Mouse (Mus musculus): ENCODE data around the gene Rps6kb2. TPM values are rescaled to one million over a fixed set of nuclear protein-coding genes. Genes with fewer than 3 reads are reported as not detected.
A peak's percentile ranks its signal among the peaks of the same experiment; 100 is the strongest.

Rps6kb2 gene
- total RNA-seq, 2 experiments from 2014 or later = 34.0 to 46.8 TPM

- intact Hi-C loops (cut with DNase I) = no loop called here
- no peak for TF ChIP-seq CTCF (IDR thresholded peaks at IDR 0.05)
These were observed 22.1 kb upstream of the Rps6kb2 start for GRCm38 (mm10) chr19:4184976-4185975.

DNA sequence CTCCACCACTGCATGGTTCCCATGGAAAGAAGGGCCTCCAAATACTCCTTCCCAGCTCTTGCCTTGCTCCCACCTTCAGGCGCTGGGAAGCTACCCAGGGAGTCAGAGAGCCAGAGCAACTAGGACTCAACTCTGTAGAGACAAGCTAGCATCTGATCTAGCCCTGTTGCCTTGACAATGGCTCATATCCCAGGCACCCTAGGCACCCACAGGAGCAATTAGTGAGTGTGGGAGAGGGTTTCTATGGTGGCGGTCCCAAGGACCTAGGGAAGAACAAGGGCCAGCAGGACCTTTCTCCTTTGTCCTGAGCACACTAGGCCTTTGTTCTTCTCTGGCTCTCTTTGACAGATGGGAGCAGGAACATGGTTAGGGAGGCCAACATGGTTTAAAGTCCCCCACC lies 20.5 kb upstream of the Rps6kb2 start:
- no peak overlapping the region for H3K4me3 ChIP-seq
- H3K27ac ChIP-seq = peak overlapping the region; percentile 55
- DNase-seq (ENCODE audit: extremely low spot score in 1 of 2, low spot score in 2 of 2) = no peak
- intact Hi-C loops (cut with DNase I) = no loop called here
- TF ChIP-seq CTCF (IDR thresholded peaks at IDR 0.05) = no peak

More at GRCm38 (mm10) chr19:4184976-4185975, 22.1 kb upstream of the Rps6kb2 start:
- DNase-seq (ENCODE audit: extremely low spot score in 1 of 2, low spot score in 2 of 2) = no peak
- Histone ChIP-seq H3K27ac (no peak overlapping the region), H3K4me3 (no peak overlapping the region)

GRCm38 (mm10) chr19:4181892-4182291 lies 18.7 kb upstream of the Rps6kb2 start:
- Histone ChIP-seq H3K4me3 (no peak overlapping the region), H3K27ac (peak overlapping the region; percentile 13; the same call in 1 of the 2 replicates)
- peak; percentile 72 to 74 for DNase-seq (ENCODE audit: extremely low spot score in 1 of 2, low spot score in 2 of 2)
- TF ChIP-seq CTCF (IDR thresholded peaks at IDR 0.05) = no peak
- intact Hi-C loops (cut with DNase I) = no loop called here

DNA sequence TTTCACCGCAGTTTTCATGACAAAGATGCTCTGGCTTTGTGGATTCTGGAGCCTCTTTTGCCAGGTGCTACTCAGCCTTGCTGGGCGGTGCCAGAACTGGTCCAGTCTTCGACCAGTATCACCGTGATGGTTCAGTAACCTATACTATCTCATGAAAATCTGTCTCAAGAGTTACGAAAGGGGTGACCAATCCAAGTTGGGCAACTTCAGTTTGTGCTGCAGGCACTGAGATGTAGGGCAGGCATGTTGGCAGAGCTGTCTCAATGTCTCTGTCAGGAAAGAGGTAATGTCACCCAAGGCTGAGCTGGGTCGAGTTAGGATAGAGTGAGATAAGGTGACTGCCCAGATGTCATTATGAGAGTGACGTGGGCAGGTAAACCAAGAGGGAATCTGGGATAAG lies 17.3 kb upstream of the Rps6kb2 start:
- no peak for TF ChIP-seq CTCF (IDR thresholded peaks at IDR 0.05)
- H3K27ac ChIP-seq = no peak overlapping the region
- no peak overlapping the region for H3K4me3 ChIP-seq
- intact Hi-C loops (cut with DNase I) = no loop called here
- no peak for DNase-seq (ENCODE audit: extremely low spot score in 1 of 2, low spot score in 2 of 2)

DNA sequence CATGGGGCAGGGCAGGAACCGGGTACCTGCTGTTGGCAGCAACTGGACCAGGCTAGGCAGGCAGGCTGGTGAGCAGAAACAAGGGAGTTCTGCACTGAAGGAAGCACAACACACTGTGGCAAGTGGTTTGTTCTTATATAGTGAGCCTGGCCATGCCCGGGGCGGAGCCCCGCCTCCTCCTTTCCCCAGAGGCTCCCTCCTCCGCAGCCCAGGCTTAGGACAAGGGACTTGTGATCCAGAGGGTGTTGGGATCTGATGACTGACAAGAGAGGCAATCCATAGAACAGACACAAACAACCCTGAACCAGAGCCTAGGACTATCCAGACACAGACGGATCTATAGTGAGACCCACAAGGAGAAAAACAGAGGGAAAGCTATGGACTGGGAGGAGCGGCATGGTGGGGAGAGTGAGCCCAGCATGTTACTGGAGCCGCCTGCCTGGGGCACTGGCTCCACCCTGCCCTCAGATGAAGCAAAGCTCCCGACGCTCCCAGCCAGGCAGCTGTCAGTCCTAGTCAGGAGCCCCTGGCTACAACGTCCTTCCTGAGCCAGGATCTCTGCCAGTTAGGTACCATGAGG lies 12.3 kb upstream of the Rps6kb2 start, which contains the start of gene Carns1:
Carns1 (minus strand) TSS at position 112 of the 580 bp plus-strand sequence.
- H3K27ac ChIP-seq = peak within 1 kb of the TSS; percentile 69
- no peak within 1 kb of the TSS for H3K4me3 ChIP-seq
- TF ChIP-seq CTCF (IDR thresholded peaks at IDR 0.05) = no peak
- intact Hi-C loops (cut with DNase I) = no loop called here
- no peak for DNase-seq (ENCODE audit: extremely low spot score in 1 of 2, low spot score in 2 of 2)

- intact Hi-C loops (cut with DNase I) = no loop called here
- Histone ChIP-seq H3K27ac (no peak overlapping the region), H3K4me3 (no peak overlapping the region)
- TF ChIP-seq CTCF (IDR thresholded peaks at IDR 0.05) = no peak; the same call in none of the 2 replicates
- no peak for DNase-seq (ENCODE audit: extremely low spot score in 1 of 2, low spot score in 2 of 2)
These were observed 9.8 kb upstream of the Rps6kb2 start for GRCm38 (mm10) chr19:4172925-4173324.

DNA sequence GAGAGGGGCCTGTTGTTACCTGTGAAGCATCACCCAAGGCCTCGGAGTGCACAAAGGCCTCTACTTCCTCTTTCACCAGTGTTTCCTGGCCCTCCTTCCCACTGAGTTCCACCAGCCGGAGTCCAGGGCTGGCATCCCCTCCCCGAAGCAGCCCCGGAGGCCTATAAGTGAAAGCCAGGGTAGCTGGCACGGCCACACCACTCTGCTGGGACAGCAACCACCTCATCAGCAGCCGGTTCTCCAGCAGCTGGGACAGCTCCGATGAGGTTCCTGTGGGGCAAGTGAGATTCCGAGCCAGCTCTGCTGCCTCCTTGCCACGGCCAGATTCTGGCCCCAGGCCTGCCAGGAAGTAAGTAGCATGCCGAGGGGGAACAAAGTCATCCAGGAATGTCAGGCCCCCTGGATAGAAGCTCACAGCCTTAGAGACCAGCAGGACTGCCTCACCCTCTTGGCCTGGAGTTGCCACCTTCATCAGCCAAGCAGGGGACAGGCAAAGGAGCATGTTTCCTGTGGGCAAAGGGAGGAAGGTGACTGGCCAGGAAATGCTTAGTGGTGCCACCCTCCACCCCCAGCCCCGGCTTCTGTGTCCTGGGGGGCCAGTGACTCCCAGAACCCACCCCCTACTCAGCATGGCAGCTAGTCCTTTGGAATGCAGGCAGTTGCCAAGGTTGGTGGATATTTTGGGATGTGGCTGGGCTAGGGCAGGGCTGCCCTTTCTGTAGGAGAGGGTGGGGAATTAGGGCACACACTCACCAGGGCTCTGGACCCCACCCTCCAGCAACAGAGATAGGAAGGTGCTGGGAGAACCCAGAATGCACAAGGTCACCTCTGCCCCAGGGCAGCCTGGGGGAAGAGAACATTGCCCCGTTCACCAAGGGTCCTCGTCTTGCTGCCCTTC lies 8.5 kb upstream of the Rps6kb2 start:
- intact Hi-C loops (cut with DNase I) = loop anchor here (2.0 kb wide), 1 partner anchor 57 kb away; no protein-coding TSS in a partner anchor
- no peak for DNase-seq (ENCODE audit: extremely low spot score in 1 of 2, low spot score in 2 of 2)
- no peak overlapping the region for H3K4me3 ChIP-seq
- TF ChIP-seq CTCF (IDR thresholded peaks at IDR 0.05) = no peak
- H3K27ac ChIP-seq = no peak overlapping the region

DNA sequence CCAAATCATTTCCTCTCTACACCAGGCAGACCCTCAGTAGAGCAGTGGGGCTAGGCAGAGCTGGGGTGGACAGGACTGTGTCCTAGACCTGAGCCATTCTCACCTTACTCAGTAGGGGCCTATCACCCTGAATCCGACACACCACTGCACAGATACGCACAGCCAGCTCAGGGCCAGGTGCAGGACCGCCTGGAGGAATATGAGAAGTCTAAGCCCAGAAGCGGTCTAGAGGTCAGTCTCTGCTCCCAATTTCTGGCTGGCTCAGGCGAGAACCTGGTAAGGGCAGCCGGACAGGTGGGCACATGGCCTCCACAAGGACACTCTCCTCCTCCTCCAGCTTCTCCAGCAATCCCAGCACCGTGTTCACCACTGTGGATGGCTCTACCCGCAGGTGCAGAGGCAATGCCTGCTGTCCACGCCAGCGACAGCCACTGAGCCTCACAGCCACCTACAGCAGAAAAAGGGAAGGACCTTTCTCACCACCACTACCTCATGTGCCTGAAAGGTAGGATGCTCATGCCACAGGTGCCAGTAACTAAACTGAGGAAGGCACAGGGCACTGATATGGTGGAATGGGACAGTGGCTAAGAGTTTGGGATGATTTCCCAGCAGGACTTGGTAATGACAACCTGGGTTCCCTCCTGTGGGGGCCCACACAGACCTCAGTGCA lies 7.7 kb upstream of the Rps6kb2 start:
- no peak for TF ChIP-seq CTCF (IDR thresholded peaks at IDR 0.05)
- Histone ChIP-seq H3K27ac (no peak overlapping the region; the same call in 1 of the 2 replicates), H3K4me3 (no peak overlapping the region)
- DNase-seq (ENCODE audit: extremely low spot score in 1 of 2, low spot score in 2 of 2) = no peak
- intact Hi-C loops (cut with DNase I) = loop anchor here (2.0 kb wide), 1 partner anchor 58 kb away; no protein-coding TSS in a partner anchor

DNA sequence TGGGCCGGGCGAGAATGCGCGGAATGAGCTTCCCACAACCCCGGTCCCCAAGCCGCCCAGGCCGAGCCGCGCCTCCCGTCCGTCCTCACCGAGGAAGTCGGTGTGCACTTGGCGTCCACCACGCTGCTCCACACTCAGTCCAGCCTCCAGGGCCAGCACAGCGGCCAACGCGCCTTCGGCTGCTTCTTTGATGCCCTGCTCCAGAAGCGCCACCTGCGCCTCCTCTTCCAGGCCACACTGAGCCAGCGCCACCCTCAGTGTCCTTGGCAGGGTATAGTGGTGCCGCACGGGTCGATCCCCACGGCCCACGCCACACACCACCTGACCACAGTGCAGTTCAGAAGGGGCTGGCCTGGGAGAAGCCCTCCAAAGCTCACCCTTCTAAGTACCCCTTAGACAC lies 6.7 kb upstream of the Rps6kb2 start:
- peak in 1 of 2 experiments; percentile 48 for DNase-seq (ENCODE audit: extremely low spot score in 1 of 2, low spot score in 2 of 2)
- intact Hi-C loops (cut with DNase I) = loop anchor here (1.0 to 2.0 kb wide), 2 partner anchors 22 to 59 kb away; partner anchors contain the start of gene Ppp1ca
- Histone ChIP-seq H3K27ac (peak overlapping the region; percentile 89), H3K4me3 (peak overlapping the region; percentile 54)
- TF ChIP-seq CTCF (IDR thresholded peaks at IDR 0.05) = no peak

- peak overlapping the region; percentile 54 for H3K4me3 ChIP-seq
- TF ChIP-seq CTCF (IDR thresholded peaks at IDR 0.05) = peak; percentile 86
- peak overlapping the region; percentile 89 for H3K27ac ChIP-seq
- intact Hi-C loops (cut with DNase I) = loop anchor here (1.0 kb wide), 1 partner anchor 23 kb away; the partner anchor contains the start of gene Ppp1ca
- peak; percentile 100 for DNase-seq (ENCODE audit: extremely low spot score in 1 of 2, low spot score in 2 of 2)
These were observed 6.2 kb upstream of the Rps6kb2 start for GRCm38 (mm10) chr19:4169378-4169784.

Data from left cerebral cortex, adult 2 months (tissue).